Mouse (Mus musculus): ENCODE results near the gene Camkk1.

GRCm38 (mm10) chr11:73036077-73036476, 17.3 kb downstream of the Camkk1 start:
- TF ChIP-seq EP300 (IDR thresholded peaks at IDR 0.05; ENCODE audit: insufficient read depth, low read depth, low read length) (no peak), CTCF (IDR thresholded peaks at IDR 0.05) (no peak), POLR2A (IDR thresholded peaks at IDR 0.05; ENCODE audit: insufficient read depth, low read depth, low read length) (no peak)

All from heart, adult 2 months (tissue).